Mouse (Mus musculus): ENCODE measurements around the gene Acan. TPM values are rescaled to one million over a fixed set of nuclear protein-coding genes. Genes with fewer than 3 reads are reported as not detected.

Gene Acan
- polyA plus RNA-seq, 1 experiment from 2014 or later: 0.12 TPM

DNA sequence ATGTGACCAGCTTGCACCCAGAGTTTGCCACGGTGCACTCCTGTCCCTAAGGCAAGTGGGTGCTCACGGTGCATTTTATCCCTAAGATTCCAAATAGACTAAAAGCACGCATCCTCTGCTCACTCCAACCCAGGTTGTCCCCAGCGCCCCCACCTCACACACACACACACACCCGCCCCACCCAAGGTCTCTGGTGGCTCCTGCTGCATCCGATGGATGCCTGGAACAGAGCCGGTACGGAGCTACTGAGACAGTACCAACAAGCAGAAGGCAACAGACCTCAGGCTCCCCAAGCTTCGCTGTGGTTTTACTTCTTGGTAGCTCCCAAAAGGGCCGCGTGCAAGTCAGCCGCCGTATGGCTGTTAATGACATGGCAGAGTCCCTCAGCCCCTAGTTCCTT, 77.1 kb downstream of the Acan start:
- H3K4me1 ChIP-seq (ENCODE audit: insufficient read depth, low read depth, low read length): peaks cover 5% of the 10 kb centered on the region; the same call in 1 of the 2 replicates
- H3K9me3 ChIP-seq (ENCODE audit: low read length): no peaks in the 10 kb centered on the region
- ATAC-seq (no peak), DNase-seq (ENCODE audit: low spot score) (no peak)
- no peak for TF ChIP-seq CTCF (IDR thresholded peaks at IDR 0.05)
- no peak for TF ChIP-seq EP300 (IDR thresholded peaks at IDR 0.05)
- H3K4me2 ChIP-seq (replicated peaks; ENCODE audit: low read depth, low read length): peak overlapping the region; percentile 39
- H3K9ac ChIP-seq (replicated peaks; ENCODE audit: low read depth): no peak overlapping the region
- H3K27me3 ChIP-seq (replicated peaks; ENCODE audit: insufficient read depth, low read length): no peaks in the 10 kb centered on the region
- H3K4me3 ChIP-seq (ENCODE audit: low read depth, low read length): peak overlapping the region; percentile 21; the same call in 1 of the 2 replicates
- 19% methylated on average over 13 of the region's 13 CpGs for WGBS
- H3K36me3 ChIP-seq (ENCODE audit: insufficient read depth, low read length): peaks cover 2% of the 10 kb centered on the region; the same call in 1 of the 2 replicates
- H3K27ac ChIP-seq (ENCODE audit: low read length): no peak overlapping the region

- no peak for TF ChIP-seq EP300 (IDR thresholded peaks at IDR 0.05)
- TF ChIP-seq CTCF (IDR thresholded peaks at IDR 0.05): no peak
- ATAC-seq: peak; percentile 27; the same call in 1 of the 2 replicates
- DNase-seq (ENCODE audit: low spot score): peak; percentile 31
These were observed 77.7 kb downstream of the Acan start, which contains the start of gene Hapln3 for GRCm38 (mm10) chr7:79130843-79131444. Hapln3 (minus strand) TSS chr7:79131018.

GRCm38 (mm10) chr7:79133391-79133790, 80.1 kb downstream of the Acan start:
- 21% methylated on average over 6 of the region's 6 CpGs for WGBS
- H3K9me3 ChIP-seq (ENCODE audit: low read length): no peaks in the 10 kb centered on the region
- H3K27me3 ChIP-seq (replicated peaks; ENCODE audit: insufficient read depth, low read length): no peaks in the 10 kb centered on the region
- peaks cover 8% of the 10 kb centered on the region; the same call in 1 of the 2 replicates for H3K36me3 ChIP-seq (ENCODE audit: insufficient read depth, low read length)
- TF ChIP-seq CTCF (IDR thresholded peaks at IDR 0.05) (peak; percentile 44), EP300 (IDR thresholded peaks at IDR 0.05) (no peak)
- peaks cover 5% of the 10 kb centered on the region; the same call in 1 of the 2 replicates for H3K4me1 ChIP-seq (ENCODE audit: insufficient read depth, low read depth, low read length)
- no peak overlapping the region for H3K27ac ChIP-seq (ENCODE audit: low read length)
- no peak overlapping the region for H3K4me2 ChIP-seq (replicated peaks; ENCODE audit: low read depth, low read length)
- H3K9ac ChIP-seq (replicated peaks; ENCODE audit: low read depth): no peak overlapping the region
- H3K4me3 ChIP-seq (ENCODE audit: low read depth, low read length): no peak overlapping the region
- DNase-seq (ENCODE audit: low spot score) (no peak), ATAC-seq (peak; percentile 46; the same call in 1 of the 2 replicates)

More at GRCm38 (mm10) chr7:79130843-79131444, 77.7 kb downstream of the Acan start, which contains the start of gene Hapln3:
- Histone ChIP-seq H3K9ac (replicated peaks; ENCODE audit: low read depth) (no peak within 1 kb of the TSS), H3K4me2 (replicated peaks; ENCODE audit: low read depth, low read length) (peak within 1 kb of the TSS; percentile 39), H3K4me1 (ENCODE audit: insufficient read depth, low read depth, low read length) (peaks cover 5% of the 10 kb centered on the region; the same call in 1 of the 2 replicates), H3K36me3 (ENCODE audit: insufficient read depth, low read length) (peaks cover 7% of the 10 kb centered on the region; the same call in 1 of the 2 replicates), H3K9me3 (ENCODE audit: low read length) (no peaks in the 10 kb centered on the region), H3K4me3 (ENCODE audit: low read depth, low read length) (peak within 1 kb of the TSS; percentile 21; the same call in 1 of the 2 replicates), H3K27me3 (replicated peaks; ENCODE audit: insufficient read depth, low read length) (no peaks in the 10 kb centered on the region), H3K27ac (ENCODE audit: low read length) (no peak within 1 kb of the TSS)
- 5% methylated on average over 19 of the region's 19 CpGs for WGBS

DNA sequence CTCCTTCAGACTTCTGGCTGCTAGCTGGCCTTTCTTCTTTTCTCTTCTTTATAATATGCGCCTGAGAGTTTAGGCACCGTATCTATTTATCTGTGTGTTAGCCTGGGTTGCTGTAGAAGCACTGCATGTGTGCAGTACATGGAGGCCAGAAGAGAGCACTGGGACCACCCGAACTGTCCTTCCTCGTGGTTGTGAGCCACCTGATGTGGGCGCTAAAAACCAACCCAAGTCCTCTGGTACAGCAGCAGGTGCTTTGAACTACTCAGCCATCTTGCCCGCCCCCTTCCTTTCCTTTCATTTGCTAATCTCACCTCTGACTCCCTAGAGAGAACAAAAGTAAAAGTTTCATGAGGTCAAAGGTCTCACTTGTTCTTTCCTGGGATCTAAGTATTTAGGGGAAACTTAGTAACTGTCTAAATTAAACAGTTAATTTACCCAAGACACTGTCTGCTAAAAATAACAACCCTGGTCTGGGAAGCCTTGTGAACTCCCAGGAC, 86.1 kb downstream of the Acan start:
- Histone ChIP-seq H3K9me3 (ENCODE audit: low read length) (no peaks in the 10 kb centered on the region), H3K27me3 (replicated peaks; ENCODE audit: insufficient read depth, low read length) (no peaks in the 10 kb centered on the region), H3K4me1 (ENCODE audit: insufficient read depth, low read depth, low read length) (no peaks in the 10 kb centered on the region), H3K9ac (replicated peaks; ENCODE audit: low read depth) (no peak overlapping the region), H3K4me3 (ENCODE audit: low read depth, low read length) (no peak overlapping the region), H3K4me2 (replicated peaks; ENCODE audit: low read depth, low read length) (no peak overlapping the region), H3K27ac (ENCODE audit: low read length) (no peak overlapping the region), H3K36me3 (ENCODE audit: insufficient read depth, low read length) (peaks cover 8% of the 10 kb centered on the region; the same call in 1 of the 2 replicates)
- DNase-seq (ENCODE audit: low spot score) (no peak), ATAC-seq (no peak)
- TF ChIP-seq CTCF (IDR thresholded peaks at IDR 0.05) (no peak), EP300 (IDR thresholded peaks at IDR 0.05) (no peak)
- 76% methylated on average over 6 of the region's 6 CpGs for WGBS

- H3K9ac ChIP-seq (replicated peaks; ENCODE audit: low read depth): no peak overlapping the region
- TF ChIP-seq CTCF (IDR thresholded peaks at IDR 0.05) (no peak), EP300 (IDR thresholded peaks at IDR 0.05) (no peak)
- no peak for DNase-seq (ENCODE audit: low spot score)
- H3K4me2 ChIP-seq (replicated peaks; ENCODE audit: low read depth, low read length): no peak overlapping the region
- no peak overlapping the region for H3K27ac ChIP-seq (ENCODE audit: low read length)
- no peaks in the 10 kb centered on the region for H3K27me3 ChIP-seq (replicated peaks; ENCODE audit: insufficient read depth, low read length)
- H3K9me3 ChIP-seq (ENCODE audit: low read length): no peaks in the 10 kb centered on the region
- ATAC-seq: no peak
- 61% methylated on average over 4 of the region's 4 CpGs for WGBS
- no peaks in the 10 kb centered on the region for H3K4me1 ChIP-seq (ENCODE audit: insufficient read depth, low read depth, low read length)
- no peak overlapping the region for H3K4me3 ChIP-seq (ENCODE audit: low read depth, low read length)
- H3K36me3 ChIP-seq (ENCODE audit: insufficient read depth, low read length): peaks cover 8% of the 10 kb centered on the region; the same call in 1 of the 2 replicates
These were observed 86.8 kb downstream of the Acan start for GRCm38 (mm10) chr7:79139891-79140591.

DNA sequence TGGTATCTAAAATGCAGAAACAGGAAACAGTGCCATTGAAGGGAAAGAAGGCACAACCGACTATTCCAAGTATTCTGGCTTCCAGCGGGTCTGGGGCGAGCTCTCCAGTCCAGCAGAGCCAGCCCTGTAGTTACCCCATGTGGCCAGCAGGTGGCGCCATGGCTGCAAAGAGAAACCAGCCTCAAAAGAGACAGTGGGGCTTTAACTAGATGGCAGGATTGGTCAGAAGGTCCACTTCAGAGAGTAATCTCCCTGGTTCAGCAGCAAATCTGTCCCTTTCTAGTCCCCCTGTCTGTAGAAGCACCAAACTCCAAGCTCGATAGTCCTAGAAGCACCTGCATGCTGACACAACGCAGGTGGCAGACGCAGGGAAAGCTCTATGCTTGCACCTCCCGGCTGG, 87.6 kb downstream of the Acan start:
- H3K27ac ChIP-seq (ENCODE audit: low read length): no peak overlapping the region
- no peaks in the 10 kb centered on the region for H3K9me3 ChIP-seq (ENCODE audit: low read length)
- peak; percentile 72 for DNase-seq (ENCODE audit: low spot score)
- H3K4me2 ChIP-seq (replicated peaks; ENCODE audit: low read depth, low read length): no peak overlapping the region
- H3K9ac ChIP-seq (replicated peaks; ENCODE audit: low read depth): no peak overlapping the region
- H3K4me3 ChIP-seq (ENCODE audit: low read depth, low read length): no peak overlapping the region
- no peaks in the 10 kb centered on the region for H3K4me1 ChIP-seq (ENCODE audit: insufficient read depth, low read depth, low read length)
- whole genome bisulfite sequencing: 41% methylated on average over 8 of the region's 8 CpGs
- TF ChIP-seq EP300 (IDR thresholded peaks at IDR 0.05) (no peak), CTCF (IDR thresholded peaks at IDR 0.05) (peak; percentile 98)
- ATAC-seq: peak; percentile 35
- peaks cover 1% of the 10 kb centered on the region; the same call in 1 of the 2 replicates for H3K36me3 ChIP-seq (ENCODE audit: insufficient read depth, low read length)
- H3K27me3 ChIP-seq (replicated peaks; ENCODE audit: insufficient read depth, low read length): no peaks in the 10 kb centered on the region

Measured in lung, postnatal 0 days (tissue).